Mouse (Mus musculus): Measurements from ENCODE around the gene Gabrd. TPM values are rescaled to one million over a fixed set of nuclear protein-coding genes. Genes with fewer than 3 reads are reported as not detected.

The Gabrd gene
- polyA plus RNA-seq, 1 experiment from 2014 or later, result 0.36 TPM

GRCm38 (mm10) chr4:155413641-155414335 is 15.9 kb upstream of the Gabrd start:
- no peak for ATAC-seq (ENCODE audit: insufficient number of reproducible peaks, low FRiP score, low TSS enrichment, low read depth)
- Histone ChIP-seq H3K27me3 (no peaks in the 10 kb centered on the region), H3K4me2 (no peak overlapping the region), H3K9me3 (no peaks in the 10 kb centered on the region), H3K36me3 (no peaks in the 10 kb centered on the region), H3K4me3 (no peak overlapping the region), H3K27ac (no peak overlapping the region), H3K4me1 (peaks cover 8% of the 10 kb centered on the region; the same call in 1 of the 2 replicates), H3K9ac (no peak overlapping the region)
- 86% methylated on average over 11 of the region's 11 CpGs for WGBS

- Histone ChIP-seq H3K4me1 (peaks cover 11% of the 10 kb centered on the region), H3K27me3 (no peaks in the 10 kb centered on the region), H3K27ac (no peak overlapping the region), H3K9ac (no peak overlapping the region), H3K36me3 (no peaks in the 10 kb centered on the region), H3K9me3 (no peaks in the 10 kb centered on the region), H3K4me2 (no peak overlapping the region), H3K4me3 (no peak overlapping the region)
- 87% methylated on average over 6 of the region's 6 CpGs for WGBS
- no peak for ATAC-seq (ENCODE audit: insufficient number of reproducible peaks, low FRiP score, low TSS enrichment, low read depth)
Measured at GRCm38 (mm10) chr4:155412124-155412523, 14.2 kb upstream of the Gabrd start.

- H3K9me3 ChIP-seq, result no peaks in the 10 kb centered on the region
- no peaks in the 10 kb centered on the region for H3K36me3 ChIP-seq
- H3K9ac ChIP-seq, result peak within 1 kb of the TSS; percentile 31; the same call in 1 of the 2 replicates
- peaks cover 11% of the 10 kb centered on the region for H3K4me1 ChIP-seq
- peak within 1 kb of the TSS; percentile 84 for H3K4me2 ChIP-seq
- under 1% methylated on average over 35 of the region's 35 CpGs for WGBS
- no peaks in the 10 kb centered on the region for H3K27me3 ChIP-seq
- peak; percentile 92 for ATAC-seq (ENCODE audit: insufficient number of reproducible peaks, low FRiP score, low TSS enrichment, low read depth)
- peak within 1 kb of the TSS; percentile 55 for H3K4me3 ChIP-seq
- H3K27ac ChIP-seq, result peak within 1 kb of the TSS; percentile 55; the same call in 1 of the 2 replicates
Measured at GRCm38 (mm10) chr4:155409058-155409776, 11.3 kb upstream of the Gabrd start, which contains the start of gene Cfap74. TSS of gene Cfap74 (plus strand) at chr4:155409190.

- ATAC-seq (ENCODE audit: insufficient number of reproducible peaks, low FRiP score, low TSS enrichment, low read depth), result peak; percentile 55; the same call in 1 of the 2 replicates
- Histone ChIP-seq H3K27me3 (no peaks in the 10 kb centered on the region), H3K4me2 (peak overlapping the region; percentile 84), H3K36me3 (no peaks in the 10 kb centered on the region), H3K4me3 (peak overlapping the region; percentile 55), H3K4me1 (peaks cover 11% of the 10 kb centered on the region), H3K27ac (no peak overlapping the region), H3K9me3 (no peaks in the 10 kb centered on the region), H3K9ac (0 out of 2 replicates have a peak overlapping the region, but pooled peaks have one; percentile 20)
- 2% methylated on average over 8 of the region's 8 CpGs for WGBS
Measured at GRCm38 (mm10) chr4:155408695-155409057, 10.8 kb upstream of the Gabrd start.

GRCm38 (mm10) chr4:155402489-155402888 is 4.6 kb upstream of the Gabrd start:
- 54% methylated on average over 1 of the region's 1 CpGs for WGBS
- no peak overlapping the region for H3K4me3 ChIP-seq
- H3K27ac ChIP-seq, result no peak overlapping the region
- no peak for ATAC-seq (ENCODE audit: insufficient number of reproducible peaks, low FRiP score, low TSS enrichment, low read depth)
- peaks cover 25% of the 10 kb centered on the region for H3K27me3 ChIP-seq
- no peaks in the 10 kb centered on the region for H3K36me3 ChIP-seq
- no peaks in the 10 kb centered on the region for H3K9me3 ChIP-seq
- no peak overlapping the region for H3K9ac ChIP-seq
- peaks cover 7% of the 10 kb centered on the region for H3K4me1 ChIP-seq
- H3K4me2 ChIP-seq, result no peak overlapping the region

GRCm38 (mm10) chr4:155401121-155401520 is 3.2 kb upstream of the Gabrd start:
- Histone ChIP-seq H3K4me2 (no peak overlapping the region), H3K4me3 (no peak overlapping the region), H3K9ac (no peak overlapping the region), H3K27ac (no peak overlapping the region), H3K9me3 (no peaks in the 10 kb centered on the region), H3K27me3 (peaks cover 39% of the 10 kb centered on the region), H3K36me3 (no peaks in the 10 kb centered on the region), H3K4me1 (peaks cover 9% of the 10 kb centered on the region)
- no peak for ATAC-seq (ENCODE audit: insufficient number of reproducible peaks, low FRiP score, low TSS enrichment, low read depth)
- WGBS, result 69% methylated on average over 7 of the region's 7 CpGs

GRCm38 (mm10) chr4:155398222-155398540 is 269 bp upstream of the Gabrd start:
- H3K9me3 ChIP-seq, result no peaks in the 10 kb centered on the region
- 4% methylated on average over 9 of the region's 9 CpGs for WGBS
- no peak overlapping the region for H3K9ac ChIP-seq
- H3K4me3 ChIP-seq, result peak overlapping the region; percentile 38
- H3K36me3 ChIP-seq, result no peaks in the 10 kb centered on the region
- H3K4me2 ChIP-seq, result peak overlapping the region; percentile 90
- no peak overlapping the region for H3K27ac ChIP-seq
- H3K4me1 ChIP-seq, result peaks cover 9% of the 10 kb centered on the region
- H3K27me3 ChIP-seq, result peaks cover 52% of the 10 kb centered on the region
- no peak for ATAC-seq (ENCODE audit: insufficient number of reproducible peaks, low FRiP score, low TSS enrichment, low read depth)

- peaks cover 52% of the 10 kb centered on the region for H3K27me3 ChIP-seq
- no peak overlapping the region for H3K4me3 ChIP-seq
- ATAC-seq (ENCODE audit: insufficient number of reproducible peaks, low FRiP score, low TSS enrichment, low read depth), result no peak
- WGBS, result 87% methylated on average over 4 of the region's 4 CpGs
- peaks cover 9% of the 10 kb centered on the region for H3K4me1 ChIP-seq
- H3K27ac ChIP-seq, result no peak overlapping the region
- H3K9ac ChIP-seq, result no peak overlapping the region
- H3K36me3 ChIP-seq, result no peaks in the 10 kb centered on the region
- H3K4me2 ChIP-seq, result no peak overlapping the region
- H3K9me3 ChIP-seq, result no peaks in the 10 kb centered on the region
Measured at GRCm38 (mm10) chr4:155396751-155397150, 1.2 kb downstream of the Gabrd start.

- Histone ChIP-seq H3K4me1 (peaks cover 9% of the 10 kb centered on the region), H3K9me3 (no peaks in the 10 kb centered on the region), H3K4me3 (no peak overlapping the region), H3K27ac (no peak overlapping the region), H3K9ac (no peak overlapping the region), H3K27me3 (peaks cover 45% of the 10 kb centered on the region), H3K36me3 (no peaks in the 10 kb centered on the region), H3K4me2 (no peak overlapping the region)
- no peak for ATAC-seq (ENCODE audit: insufficient number of reproducible peaks, low FRiP score, low TSS enrichment, low read depth)
- WGBS, result 88% methylated on average over 5 of the region's 5 CpGs
Measured at GRCm38 (mm10) chr4:155395471-155395870, 2.4 kb downstream of the Gabrd start.

GRCm38 (mm10) chr4:155387166-155387565 is 10.7 kb downstream of the Gabrd start:
- H3K4me1 ChIP-seq, result no peaks in the 10 kb centered on the region
- H3K36me3 ChIP-seq, result no peaks in the 10 kb centered on the region
- no peak overlapping the region for H3K9ac ChIP-seq
- 84% methylated on average over 8 of the region's 8 CpGs for WGBS
- no peak overlapping the region for H3K4me2 ChIP-seq
- H3K4me3 ChIP-seq, result no peak overlapping the region
- no peak overlapping the region for H3K27ac ChIP-seq
- no peak for ATAC-seq (ENCODE audit: insufficient number of reproducible peaks, low FRiP score, low TSS enrichment, low read depth)
- H3K9me3 ChIP-seq, result no peaks in the 10 kb centered on the region
- H3K27me3 ChIP-seq, result peaks cover 7% of the 10 kb centered on the region; the same call in 1 of the 2 replicates

- no peaks in the 10 kb centered on the region for H3K9me3 ChIP-seq
- H3K36me3 ChIP-seq, result no peaks in the 10 kb centered on the region
- WGBS, result 73% methylated on average over 4 of the region's 4 CpGs
- H3K4me1 ChIP-seq, result no peaks in the 10 kb centered on the region
- H3K27me3 ChIP-seq, result peaks cover 13% of the 10 kb centered on the region; the same call in 1 of the 2 replicates
- no peak overlapping the region for H3K4me2 ChIP-seq
- no peak overlapping the region for H3K9ac ChIP-seq
- no peak overlapping the region for H3K4me3 ChIP-seq
- ATAC-seq (ENCODE audit: insufficient number of reproducible peaks, low FRiP score, low TSS enrichment, low read depth), result no peak
- H3K27ac ChIP-seq, result no peak overlapping the region
Measured at GRCm38 (mm10) chr4:155383326-155383725, 14.6 kb downstream of the Gabrd start.

- Histone ChIP-seq H3K36me3 (no peaks in the 10 kb centered on the region), H3K4me3 (no peak overlapping the region), H3K9ac (no peak overlapping the region), H3K4me2 (no peak overlapping the region), H3K9me3 (no peaks in the 10 kb centered on the region), H3K4me1 (no peaks in the 10 kb centered on the region), H3K27ac (no peak overlapping the region), H3K27me3 (peaks cover 19% of the 10 kb centered on the region; the same call in 1 of the 2 replicates)
- no peak for ATAC-seq (ENCODE audit: insufficient number of reproducible peaks, low FRiP score, low TSS enrichment, low read depth)
- 20% methylated on average over 9 of the region's 9 CpGs for whole genome bisulfite sequencing
Measured at GRCm38 (mm10) chr4:155382752-155383151, 15.2 kb downstream of the Gabrd start.

Data from limb, embryonic 15.5 days (tissue).